Mouse (Mus musculus): ENCODE measurements at regions not wholly inside any gene's neighbourhood (a gene's known extent, or its start where the extent isn't known, plus 50 kb on each side); places are given as distances from the start of the nearest gene placed in this dataset.

GRCm38 (mm10) chr3:31389955-31390354 lies 79.8 kb upstream of the Slc7a14 start:
- no peak for DNase-seq

- no peak for DNase-seq
These were observed 65.5 kb upstream of the Slc7a14 start for GRCm38 (mm10) chr3:31375678-31376077.

- DNase-seq, result no peak
These were observed 63.9 kb upstream of the Slc7a14 start for GRCm38 (mm10) chr3:31374061-31374460.

- DNase-seq, result no peak
These were observed 58.1 kb upstream of the Slc7a14 start for GRCm38 (mm10) chr3:31368259-31368658.
